Mouse (Mus musculus) neural tube, embryonic 11.5 days (tissue): Measurements from ENCODE around the gene Hspb6. TPM values are rescaled to one million over a fixed set of nuclear protein-coding genes. Genes with fewer than 3 reads are reported as not detected.

Experiments used
- ATAC-seq: fragments of 200-750 bp; cut with Nextera tagmentation; 2 replicates; pipeline ENCODE4 v1.8.0; 2017; ENCODE audit warnings: moderate number of reproducible peaks, mild to moderate bottlenecking, moderate TSS enrichment, moderate library complexity; ENCODE audit not compliant: insufficient read depth, low FRiP score, low TSS enrichment
- DNase-seq: peaks from one replicate; pipeline ENCODE4 v3.0.0-alpha.2; 2015; ENCODE audit warnings: low spot score
- H3K27ac ChIP-seq: fragments of 300-500 bp; sonication (generic); 2 replicates; pipeline ENCODE4 v1.5.1; 2014; ENCODE audit warnings: low read depth, mild to moderate bottlenecking, low read length
- H3K27me3 ChIP-seq: fragments of 300-500 bp; sonication (generic); 2 replicates; pipeline ENCODE4 v1.6.1; 2014; ENCODE audit warnings: mild to moderate bottlenecking, low read length, mixed read lengths; ENCODE audit not compliant: control insufficient read depth, insufficient read depth
- H3K36me3 ChIP-seq: fragments of 300-500 bp; sonication (generic); 2 replicates; pipeline ENCODE4 v1.6.1; 2014; ENCODE audit warnings: mild to moderate bottlenecking, low read length, moderate library complexity, mixed read lengths; ENCODE audit not compliant: control insufficient read depth, insufficient read depth
- H3K4me1 ChIP-seq: fragments of 300-500 bp; sonication (generic); 2 replicates; pipeline ENCODE4 v1.6.1; 2014; ENCODE audit warnings: low read length, mixed read lengths; ENCODE audit not compliant: control insufficient read depth, insufficient read depth
- H3K4me2 ChIP-seq: fragments of 300-500 bp; sonication (generic); 2 replicates; pipeline ENCODE4 v1.6.1; 2014; ENCODE audit warnings: low read depth, mild to moderate bottlenecking, moderate library complexity
- H3K4me3 ChIP-seq: fragments of 300-500 bp; sonication (generic); 2 replicates; pipeline ENCODE4 v1.5.1; 2014; ENCODE audit warnings: low read depth, low read length
- H3K9ac ChIP-seq: fragments of 300-500 bp; sonication (generic); 2 replicates; pipeline ENCODE4 v1.6.1; 2014; ENCODE audit warnings: mild to moderate bottlenecking, low read length
- H3K9me3 ChIP-seq: fragments of 300-500 bp; sonication (generic); 2 replicates; pipeline ENCODE4 v1.6.1; 2016; ENCODE audit warnings: low read length; ENCODE audit not compliant: control insufficient read depth
- WGBS: fragments of 180-500 bp; shearing (Covaris S2); extraction: QIAGEN DNeasy Blood & Tissue Kit; methylation state at CpG from one replicate; pipeline ENCODE4 v1.1.7; 2014; 5-methylcytosine and 5-hydroxymethylcytosine counted together
- polyA plus RNA-seq: library from polyadenylated mRNA; unstranded; fragments of >200 nt; fragmentation: Nextera tagmentation; extraction: Ambion mirVana; gene quantifications from 2 replicates; pipeline ENCODE4 v1.2.1, GENCODE M21; 2014

The Hspb6 gene
- polyA plus RNA-seq, 1 experiment from 2014 or later, result 4.4 TPM

- DNase-seq, result no peak
- ATAC-seq, result no peak
- no peak overlapping the region for H3K4me2 ChIP-seq
- H3K9me3 ChIP-seq, result no peaks in the 10 kb centered on the region
- H3K4me1 ChIP-seq, result 0 out of 2 replicates have a peak, but pooled peaks cover 5% of the 10 kb centered on the region
- peaks cover 36% of the 10 kb centered on the region for H3K36me3 ChIP-seq
- H3K9ac ChIP-seq, result no peak overlapping the region; the same call in 1 of the 2 replicates
- 26% methylated on average over 10 of the region's 10 CpGs for WGBS
- H3K27me3 ChIP-seq, result no peaks in the 10 kb centered on the region
- no peak overlapping the region for H3K27ac ChIP-seq
- no peak overlapping the region for H3K4me3 ChIP-seq
Measured at GRCm38 (mm10) chr7:30525954-30526353, 26.0 kb upstream of the Hspb6 start.

GRCm38 (mm10) chr7:30526399-30526798 is 25.6 kb upstream of the Hspb6 start:
- Histone ChIP-seq H3K9me3 (no peaks in the 10 kb centered on the region), H3K9ac (peak overlapping the region; percentile 18; the same call in 1 of the 2 replicates), H3K4me2 (0 out of 2 replicates have a peak overlapping the region, but pooled peaks have one; percentile 3), H3K27ac (no peak overlapping the region), H3K27me3 (no peaks in the 10 kb centered on the region), H3K36me3 (peaks cover 38% of the 10 kb centered on the region), H3K4me1 (0 out of 2 replicates have a peak, but pooled peaks cover 5% of the 10 kb centered on the region), H3K4me3 (no peak overlapping the region)
- no peak for ATAC-seq
- 20% methylated on average over 16 of the region's 17 CpGs for WGBS
- no peak for DNase-seq

- H3K4me2 ChIP-seq, result no peak overlapping the region
- H3K4me3 ChIP-seq, result no peak overlapping the region
- ATAC-seq (no peak), DNase-seq (no peak)
- 76% methylated on average over 14 of the region's 14 CpGs for WGBS
- peaks cover 39% of the 10 kb centered on the region for H3K36me3 ChIP-seq
- no peaks in the 10 kb centered on the region for H3K9me3 ChIP-seq
- H3K27ac ChIP-seq, result no peak overlapping the region
- 0 out of 2 replicates have a peak, but pooled peaks cover 5% of the 10 kb centered on the region for H3K4me1 ChIP-seq
- no peak overlapping the region for H3K9ac ChIP-seq
- H3K27me3 ChIP-seq, result no peaks in the 10 kb centered on the region
Measured at GRCm38 (mm10) chr7:30526981-30527380, 25.0 kb upstream of the Hspb6 start.

- Histone ChIP-seq H3K27ac (no peak overlapping the region), H3K4me3 (no peak overlapping the region), H3K9me3 (no peaks in the 10 kb centered on the region), H3K27me3 (no peaks in the 10 kb centered on the region), H3K4me2 (no peak overlapping the region), H3K9ac (no peak overlapping the region), H3K36me3 (peaks cover 26% of the 10 kb centered on the region), H3K4me1 (peaks cover 20% of the 10 kb centered on the region)
- no peak for ATAC-seq
- no peak for DNase-seq
- 88% methylated on average over 9 of the region's 9 CpGs for WGBS
Measured at GRCm38 (mm10) chr7:30531291-30531815, 20.6 kb upstream of the Hspb6 start.

GRCm38 (mm10) chr7:30532931-30533330 is 19.0 kb upstream of the Hspb6 start:
- no peaks in the 10 kb centered on the region for H3K27me3 ChIP-seq
- peak overlapping the region; percentile 86 for H3K9ac ChIP-seq
- peak overlapping the region; percentile 78 for H3K4me3 ChIP-seq
- DNase-seq (peak; percentile 50), ATAC-seq (no peak)
- peaks cover 25% of the 10 kb centered on the region for H3K36me3 ChIP-seq
- H3K4me1 ChIP-seq, result peaks cover 18% of the 10 kb centered on the region
- no peaks in the 10 kb centered on the region for H3K9me3 ChIP-seq
- H3K27ac ChIP-seq, result 0 out of 2 replicates have a peak overlapping the region, but pooled peaks have one; percentile 10
- H3K4me2 ChIP-seq, result peak overlapping the region; percentile 89
- 22% methylated on average over 8 of the region's 8 CpGs for WGBS

GRCm38 (mm10) chr7:30533941-30534632 is 17.9 kb upstream of the Hspb6 start:
- peak; percentile 44 for DNase-seq

GRCm38 (mm10) chr7:30534633-30535577 is 17.1 kb upstream of the Hspb6 start, which contains the start of gene Arhgap33:
Gene Arhgap33 (minus strand): TSS chr7:30535060.
- Histone ChIP-seq H3K4me3 (peak within 1 kb of the TSS; percentile 78), H3K27ac (peak within 1 kb of the TSS; percentile 79), H3K4me1 (peaks cover 18% of the 10 kb centered on the region), H3K27me3 (no peaks in the 10 kb centered on the region), H3K9me3 (no peaks in the 10 kb centered on the region), H3K9ac (peak within 1 kb of the TSS; percentile 86), H3K36me3 (peaks cover 12% of the 10 kb centered on the region), H3K4me2 (peak within 1 kb of the TSS; percentile 89)
- DNase-seq (peak; percentile 99), ATAC-seq (peak; percentile 89)
- under 1% methylated on average over 58 of the region's 84 CpGs for WGBS

More at GRCm38 (mm10) chr7:30533941-30534632, 17.9 kb upstream of the Hspb6 start:
- H3K9ac ChIP-seq, result peak overlapping the region; percentile 86
- peak overlapping the region; percentile 78 for H3K4me3 ChIP-seq
- peak overlapping the region; percentile 89 for H3K4me2 ChIP-seq
- H3K27me3 ChIP-seq, result no peaks in the 10 kb centered on the region
- H3K36me3 ChIP-seq, result peaks cover 16% of the 10 kb centered on the region
- H3K4me1 ChIP-seq, result peaks cover 18% of the 10 kb centered on the region
- peak overlapping the region; percentile 79 for H3K27ac ChIP-seq
- ATAC-seq, result peak; percentile 32
- no peaks in the 10 kb centered on the region for H3K9me3 ChIP-seq
- 7% methylated on average over 26 of the region's 26 CpGs for WGBS

- 94% methylated on average over 7 of the region's 7 CpGs for WGBS
- no peak overlapping the region for H3K4me2 ChIP-seq
- ATAC-seq (no peak), DNase-seq (no peak)
- H3K27ac ChIP-seq, result no peak overlapping the region
- H3K4me3 ChIP-seq, result no peak overlapping the region
- no peaks in the 10 kb centered on the region for H3K9me3 ChIP-seq
- H3K36me3 ChIP-seq, result peaks cover 2% of the 10 kb centered on the region
- H3K9ac ChIP-seq, result no peak overlapping the region
- H3K4me1 ChIP-seq, result no peaks in the 10 kb centered on the region
- no peaks in the 10 kb centered on the region for H3K27me3 ChIP-seq
Measured at GRCm38 (mm10) chr7:30540572-30540971, 11.4 kb upstream of the Hspb6 start.
